Mouse (Mus musculus) ZHBTc4 (cell line): Measurements from ENCODE around the gene Abca13.
"Not testable (repeated sequence)": the region's sequence is repeated elsewhere in the genome, so short reads cannot be mapped to it uniquely, and the experiment has no call there.

ENCODE experiments used
- DNase-seq: peaks from one replicate; pipeline ENCODE4 v3.0.0-alpha.2; 2011; ENCODE audit warnings: low read depth, low spot score

The Abca13 gene

GRCm38 (mm10) chr11:9191555-9192131, at the start of gene Abca13:
TSS of gene Abca13 (plus strand) at chr11:9191942.
- DNase-seq, result no peak

GRCm38 (mm10) chr11:9145113-9145512, 46.6 kb upstream of the Abca13 start:
- DNase-seq, result no peak

DNA sequence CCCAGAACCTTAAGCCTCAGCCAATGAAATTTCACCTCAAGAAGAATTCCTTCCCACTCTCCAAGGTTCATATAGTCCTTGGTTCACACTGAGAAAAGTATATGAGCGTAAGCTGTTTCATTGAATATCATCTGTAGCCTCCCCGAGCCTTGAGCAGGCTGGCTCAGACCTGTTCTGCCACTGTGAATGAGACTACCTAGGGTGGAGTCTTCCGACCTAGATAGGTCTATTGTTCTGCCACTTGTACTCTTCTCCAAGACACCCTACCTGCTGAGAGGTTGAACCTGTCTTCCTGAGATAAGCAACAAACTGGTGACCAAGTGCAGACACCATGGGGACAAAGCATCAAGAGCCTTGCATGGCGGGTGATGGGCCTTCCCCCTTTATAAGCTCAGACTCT, 45.6 kb upstream of the Abca13 start:
- DNase-seq, result peak; percentile 63

DNA sequence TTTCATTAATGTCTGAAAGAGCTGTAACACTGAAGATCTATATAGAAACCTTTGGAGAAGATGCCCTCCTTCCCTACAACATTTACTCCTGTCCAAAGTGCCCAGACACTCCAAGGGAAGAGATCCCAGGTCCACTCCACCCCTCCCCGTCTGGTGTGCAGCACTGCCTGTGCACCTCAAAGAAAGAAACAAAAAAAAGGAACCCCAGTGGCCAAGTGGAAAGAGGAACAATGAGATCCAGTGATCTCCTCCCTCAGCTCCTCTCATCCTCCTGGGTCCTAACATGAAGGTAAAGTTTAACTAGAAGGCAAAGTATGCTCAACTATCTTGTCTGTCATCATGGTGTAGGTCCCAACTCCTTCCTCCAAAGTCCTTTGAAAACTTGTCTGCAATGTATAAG, 45.1 kb upstream of the Abca13 start:
- no peak for DNase-seq

GRCm38 (mm10) chr11:9148206-9148605, 43.5 kb upstream of the Abca13 start:
- no peak for DNase-seq

GRCm38 (mm10) chr11:9150403-9150802, 41.3 kb upstream of the Abca13 start:
- peak; percentile 57 for DNase-seq

GRCm38 (mm10) chr11:9159953-9160352, 31.8 kb upstream of the Abca13 start:
- no peak for DNase-seq

DNA sequence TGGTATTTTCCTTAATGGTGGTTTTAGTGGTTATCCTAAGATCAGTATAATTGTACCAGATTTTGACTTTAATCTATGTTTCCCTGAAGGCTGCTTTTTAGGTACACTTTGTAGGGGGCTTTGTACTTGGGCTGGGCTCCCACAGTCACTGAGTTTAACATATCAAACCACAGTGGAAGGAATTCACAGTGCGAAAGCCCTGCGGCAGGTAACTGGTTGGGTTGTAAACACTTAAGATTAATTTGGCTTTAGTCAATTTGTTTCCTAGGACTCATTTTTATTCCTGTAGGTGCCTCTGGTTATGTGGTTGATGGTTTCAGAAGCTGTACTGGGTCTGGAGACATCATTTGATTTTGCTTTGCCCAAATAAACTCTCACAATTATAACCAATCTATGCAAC, 24.4 kb upstream of the Abca13 start:
- no peak for DNase-seq

DNA sequence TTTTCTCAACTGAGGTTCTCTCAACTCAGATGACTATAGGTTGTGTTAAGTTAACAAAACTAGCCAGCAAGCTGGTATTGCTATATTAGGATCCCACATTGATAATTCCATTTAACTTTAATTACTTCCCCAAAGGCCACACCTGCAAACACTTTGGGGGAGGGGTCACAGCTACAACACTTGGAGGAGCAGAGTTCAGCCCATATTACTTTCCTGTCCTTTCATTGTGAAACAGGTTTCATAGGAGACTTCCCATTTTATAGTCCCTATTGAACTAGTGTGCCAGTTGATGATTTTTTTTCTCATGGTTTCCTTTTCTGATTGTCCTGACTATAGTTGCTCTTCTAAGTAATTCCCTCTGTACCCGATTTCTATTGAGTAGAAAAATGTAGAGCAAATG, 10.3 kb upstream of the Abca13 start:
- no peak for DNase-seq

GRCm38 (mm10) chr11:9189471-9189870, 2.3 kb upstream of the Abca13 start:
- DNase-seq, result not testable (repeated sequence)

DNA sequence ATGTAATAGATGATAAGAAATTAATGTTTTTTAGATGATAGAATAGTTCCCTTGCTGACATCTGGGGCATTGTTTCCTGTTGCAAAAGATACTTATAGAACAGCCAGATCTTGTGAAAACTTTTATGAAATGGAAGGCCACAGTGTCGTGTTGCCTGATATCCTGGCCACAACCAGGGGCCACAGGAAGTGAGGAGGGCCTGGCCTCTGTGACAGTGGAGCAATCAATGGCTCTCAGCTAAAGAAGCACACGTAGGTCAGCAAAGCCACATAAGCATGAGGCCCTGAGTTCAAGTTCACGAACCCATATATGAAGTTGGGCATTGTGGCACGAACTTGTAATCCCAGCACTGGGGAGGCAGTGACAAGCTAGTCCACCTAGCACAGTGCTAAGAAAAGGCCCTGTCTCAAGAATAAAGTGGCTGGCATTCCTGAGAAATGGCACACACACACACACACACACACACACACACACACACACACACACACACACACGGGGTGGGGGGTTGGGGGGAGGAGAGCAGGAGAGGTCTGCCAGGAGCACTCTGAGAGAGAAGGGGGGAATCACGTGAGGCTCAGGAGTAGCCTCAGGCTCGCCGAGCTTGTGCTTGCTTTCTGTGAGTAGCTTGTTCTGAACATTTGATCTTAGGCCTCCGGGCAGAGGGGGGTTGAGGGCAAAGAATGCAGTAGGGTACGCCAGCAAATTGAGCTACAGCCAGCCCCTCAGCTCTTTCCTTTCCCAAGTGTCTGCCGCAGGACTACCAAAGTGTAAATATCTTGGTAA, 779 bp upstream of the Abca13 start:
- no peak for DNase-seq

DNA sequence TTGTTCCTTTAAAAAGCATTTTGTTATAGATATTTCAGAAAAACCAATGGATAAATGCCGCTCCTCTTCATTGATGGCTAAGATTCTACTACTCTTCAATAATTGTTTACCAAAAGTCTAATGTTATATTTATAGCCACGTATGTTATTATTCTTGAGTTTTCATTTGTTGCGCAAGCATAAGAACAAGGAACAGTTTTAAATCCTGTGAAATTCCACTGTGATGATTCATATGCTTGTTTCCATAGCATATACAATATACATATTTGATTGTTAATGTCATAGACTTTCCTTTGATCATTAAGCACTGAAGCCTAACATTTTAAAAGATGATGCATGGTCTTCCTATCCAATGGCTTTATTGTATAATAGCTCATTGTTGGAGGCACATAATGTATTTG, 3.1 kb downstream of the Abca13 start:
- DNase-seq, result no peak

DNA sequence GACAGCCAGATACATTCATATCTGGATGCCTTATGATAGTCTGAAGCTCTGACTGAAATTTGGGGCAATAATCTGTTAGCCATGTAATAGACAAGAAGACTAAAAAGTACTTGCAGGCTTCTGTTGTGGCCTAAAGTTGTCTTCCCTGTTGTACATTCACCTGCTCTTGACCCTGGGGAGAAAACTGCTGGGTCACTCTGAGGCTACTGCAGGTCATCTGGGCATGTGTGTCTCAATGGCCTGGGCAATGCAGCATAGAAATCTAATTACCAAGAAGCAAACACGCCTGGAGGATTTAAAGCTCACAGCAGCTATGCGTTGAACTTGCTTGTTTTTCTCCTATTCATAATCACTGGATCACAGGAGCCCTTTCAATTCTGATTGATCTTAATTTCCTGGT, 8.1 kb downstream of the Abca13 start:
- no peak for DNase-seq

DNA sequence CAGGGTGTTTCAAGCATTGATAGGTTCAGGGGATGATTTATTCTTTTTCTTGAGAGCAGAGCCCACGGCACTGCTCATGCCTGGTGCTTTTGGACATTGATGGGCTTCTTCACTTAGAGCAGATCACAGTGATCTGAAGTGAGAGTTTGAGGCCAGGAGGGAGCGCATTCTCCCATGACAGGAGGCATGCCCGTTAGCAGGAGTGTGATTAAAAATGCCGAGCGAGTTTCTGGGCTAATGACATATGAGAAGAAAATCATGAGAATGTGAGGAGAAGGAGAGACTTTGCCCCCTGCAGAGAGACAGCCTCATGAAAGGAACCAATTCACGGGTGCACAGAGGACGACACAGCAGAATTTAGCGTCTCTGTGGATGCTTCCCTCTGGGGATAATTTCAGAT, 19.0 kb downstream of the Abca13 start:
- DNase-seq, result peak; percentile 7

GRCm38 (mm10) chr11:9213580-9213979, 21.8 kb downstream of the Abca13 start:
- no peak for DNase-seq

- DNase-seq, result no peak
Measured at GRCm38 (mm10) chr11:9216252-9216651, 24.5 kb downstream of the Abca13 start.

DNA sequence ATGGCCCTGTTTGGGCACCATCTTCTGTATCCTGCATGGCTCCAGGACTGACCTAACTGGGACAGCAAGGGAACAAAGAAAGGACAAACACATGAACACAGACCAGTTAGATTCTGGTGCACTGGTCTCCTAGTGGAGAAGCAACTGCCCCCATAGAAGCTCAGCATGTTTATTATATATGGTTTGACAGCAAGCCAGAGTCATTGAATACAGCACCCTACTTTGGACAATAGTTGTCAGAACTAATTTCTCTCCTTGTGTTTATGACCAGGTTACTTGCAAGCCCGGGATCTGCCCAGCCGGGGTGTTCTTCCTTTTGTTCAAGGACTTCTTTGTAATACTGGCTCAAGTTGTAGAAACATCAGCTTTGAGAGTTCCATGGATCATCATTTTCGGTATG, 28.8 kb downstream of the Abca13 start:
- no peak for DNase-seq

DNA sequence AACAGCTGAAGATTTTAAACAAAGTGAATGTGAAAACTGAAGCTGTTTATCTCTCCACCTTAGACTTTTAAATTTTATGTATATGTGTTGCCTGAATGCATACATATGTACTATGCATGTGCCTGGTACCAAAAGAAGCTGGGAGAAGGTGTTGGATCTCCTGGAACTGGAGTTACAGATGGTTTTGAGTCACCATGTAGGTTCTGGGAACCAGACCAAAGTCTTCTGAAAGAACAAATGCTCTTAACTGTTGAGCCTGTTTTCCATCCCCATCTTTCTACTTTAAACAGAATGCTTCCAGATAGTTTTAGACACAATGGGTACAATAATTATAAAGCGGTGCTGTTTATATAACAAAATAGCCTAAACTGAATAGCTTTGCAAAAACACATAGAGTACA, 29.9 kb downstream of the Abca13 start:
- no peak for DNase-seq

DNA sequence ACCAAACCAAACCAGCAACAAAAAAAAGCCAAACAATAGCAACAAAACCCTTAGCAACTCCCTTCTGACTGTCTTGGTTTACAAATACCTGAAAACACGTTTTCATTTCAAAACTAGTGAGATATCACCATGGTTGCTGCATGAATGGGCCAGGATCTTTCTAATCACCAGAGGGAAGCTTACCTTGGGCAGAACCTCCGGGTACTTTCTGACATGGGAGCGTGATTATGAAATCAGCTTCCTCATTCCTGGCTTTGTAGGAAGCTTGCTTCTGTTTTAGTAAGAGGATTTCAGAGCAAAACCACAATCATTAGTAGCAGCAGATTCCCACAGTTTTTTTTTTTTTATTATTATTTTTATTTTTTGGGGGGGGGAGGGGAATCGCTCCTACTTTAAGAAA, 34.7 kb downstream of the Abca13 start:
- DNase-seq, result no peak

- peak; percentile 74 for DNase-seq
Measured at GRCm38 (mm10) chr11:9249627-9250026, 57.9 kb downstream of the Abca13 start.

DNA sequence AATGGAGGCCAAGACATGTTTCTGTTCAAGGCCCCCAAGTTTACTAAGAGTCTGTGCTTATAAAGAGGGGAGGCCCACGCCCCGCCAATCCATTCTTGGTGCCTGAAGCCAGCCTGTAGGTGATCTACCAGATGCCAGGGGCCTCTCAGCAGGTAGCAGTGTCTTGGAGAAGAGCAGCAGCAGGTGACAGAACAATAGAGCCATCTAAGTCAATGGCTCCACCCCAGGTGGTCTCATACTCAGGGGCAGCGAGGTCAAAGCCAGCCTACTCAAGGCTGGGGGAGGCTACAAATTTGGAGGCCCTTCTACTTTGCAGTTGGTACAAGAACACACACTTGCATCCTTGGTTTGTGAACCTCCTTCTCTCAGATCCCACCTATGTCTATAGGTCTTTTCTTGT, 71.3 kb downstream of the Abca13 start:
- DNase-seq, result peak; percentile 87

- no peak for DNase-seq
Measured at GRCm38 (mm10) chr11:9269090-9269489, 77.3 kb downstream of the Abca13 start.

GRCm38 (mm10) chr11:9285204-9285603, 93.5 kb downstream of the Abca13 start:
- DNase-seq, result no peak

DNA sequence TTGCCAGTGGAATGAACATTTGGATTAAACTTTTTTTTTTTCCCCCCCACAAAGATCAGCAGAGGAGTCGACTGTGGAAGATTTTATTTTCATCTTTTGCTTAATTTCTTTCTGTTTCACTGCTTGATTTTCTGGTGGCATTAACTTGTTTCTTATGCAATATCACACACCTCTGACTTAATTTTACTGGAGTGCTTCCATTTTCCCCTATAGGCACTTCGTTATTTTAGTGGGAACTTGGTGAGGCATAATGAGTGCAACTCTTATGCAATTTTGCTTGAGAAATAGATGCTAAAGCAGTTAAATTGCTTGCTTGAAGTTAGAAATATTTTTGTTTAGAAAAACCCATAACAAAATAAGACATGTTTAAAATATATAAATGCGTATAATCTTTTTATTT, 94.0 kb downstream of the Abca13 start:
- no peak for DNase-seq
